In the genomic region with DNA sequence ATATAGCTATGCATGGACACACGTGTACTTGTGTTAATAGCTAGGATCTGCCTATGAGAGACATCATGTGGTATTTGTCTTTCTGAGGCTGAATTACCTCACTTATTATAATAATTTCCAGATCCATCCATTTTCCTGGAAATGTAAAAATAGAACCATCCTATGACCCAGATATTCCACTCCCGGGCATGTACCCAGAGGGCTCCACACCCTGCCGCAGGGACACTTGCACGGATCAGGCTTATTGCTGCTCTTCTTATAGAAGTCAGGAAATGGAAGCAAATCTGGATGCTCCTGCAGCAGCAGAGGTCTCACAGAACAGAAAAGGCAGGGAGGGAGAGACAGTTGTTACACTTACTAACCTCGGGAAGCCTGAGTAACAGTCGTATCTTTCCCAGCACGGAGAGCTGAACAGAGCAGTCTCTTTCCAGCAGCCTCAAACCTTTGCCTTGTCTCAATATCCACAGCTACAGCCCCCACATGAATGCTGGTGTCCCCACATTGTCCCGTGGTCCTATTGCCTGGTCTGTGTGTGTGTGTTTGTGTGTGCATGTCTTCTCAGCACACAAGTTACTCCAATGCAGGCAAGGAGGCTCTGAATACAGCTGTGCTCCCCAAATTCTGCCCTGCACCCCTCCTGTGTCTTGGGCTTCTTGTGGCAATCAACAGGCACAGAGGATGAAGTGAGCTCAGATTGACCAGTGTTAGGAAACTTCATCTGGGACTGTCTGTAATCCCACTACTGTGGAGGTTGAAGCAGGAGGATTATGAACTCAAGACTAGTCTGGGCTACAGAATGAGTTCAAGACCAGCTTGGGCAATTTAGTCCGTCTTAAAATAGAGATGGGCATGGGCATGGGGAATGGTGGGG, we compare ENCODE assay signal across 8 mouse cellular contexts. TPM values are rescaled to one million over a fixed set of nuclear protein-coding genes. Genes with fewer than 3 reads are reported as not detected.
DNase-seq lines count a peak whose midpoint lies in the region; ATAC-seq and TF ChIP-seq lines count a peak whose summit lies in the region.

No protein-coding gene starts in this region.

- H3K4me3 ChIP-seq in left cerebral cortex, adult 2 months, result no peak overlapping the region
- H3K4me3 ChIP-seq in forebrain, embryonic 11.5 days (ENCODE audit: low read depth, low read length), result no peak overlapping the region
- H3K4me3 ChIP-seq in hindbrain, embryonic 15.5 days, result no peak overlapping the region
- H3K4me3 ChIP-seq in neural tube, embryonic 15.5 days (replicated peaks), result no peak overlapping the region

- H3K27ac ChIP-seq in left cerebral cortex, adult 2 months, result peak overlapping the region; percentile 98
- no peak overlapping the region for H3K27ac ChIP-seq in forebrain, embryonic 11.5 days (ENCODE audit: low read depth, low read length)
- peak overlapping the region; percentile 89 for H3K27ac ChIP-seq in hindbrain, embryonic 15.5 days (replicated peaks)
- H3K27ac ChIP-seq in neural tube, embryonic 15.5 days (replicated peaks), result peak overlapping the region; percentile 86; the same call in 1 of the 2 replicates

- no peak for ATAC-seq in forebrain, embryonic 11.5 days (replicated peaks; ENCODE audit: low FRiP score)
- no peak for ATAC-seq in hindbrain, embryonic 15.5 days (ENCODE audit: low FRiP score, low read depth)
- ATAC-seq in neural tube, embryonic 15.5 days (ENCODE audit: low FRiP score), result no peak
- no peak for ATAC-seq in erythroblast, adult 5-6 weeks (replicated peaks; ENCODE audit: low FRiP score, poor library complexity, severe bottlenecking)

- no peaks in the 10 kb centered on the region for H3K27me3 ChIP-seq in forebrain, embryonic 11.5 days (ENCODE audit: control insufficient read depth, insufficient read depth, low read length)
- H3K27me3 ChIP-seq in hindbrain, embryonic 15.5 days, result no peaks in the 10 kb centered on the region
- H3K27me3 ChIP-seq in neural tube, embryonic 15.5 days (replicated peaks), result no peaks in the 10 kb centered on the region

- H3K9me3 ChIP-seq in forebrain, embryonic 11.5 days (ENCODE audit: control insufficient read depth, low read length), result no peaks in the 10 kb centered on the region
- H3K9me3 ChIP-seq in hindbrain, embryonic 15.5 days, result no peaks in the 10 kb centered on the region
- no peaks in the 10 kb centered on the region for H3K9me3 ChIP-seq in neural tube, embryonic 15.5 days (replicated peaks)

- H3K4me1 ChIP-seq in forebrain, embryonic 11.5 days (replicated peaks; ENCODE audit: control insufficient read depth, insufficient read depth, low read length), result peaks cover 8% of the 10 kb centered on the region
- H3K4me1 ChIP-seq in hindbrain, embryonic 15.5 days (replicated peaks), result peaks cover 34% of the 10 kb centered on the region
- peaks cover 29% of the 10 kb centered on the region for H3K4me1 ChIP-seq in neural tube, embryonic 15.5 days

- H3K4me2 ChIP-seq in forebrain, embryonic 11.5 days (ENCODE audit: low read depth, low read length, severe bottlenecking), result 0 out of 2 replicates have a peak overlapping the region, but pooled peaks have one; percentile 59
- H3K4me2 ChIP-seq in hindbrain, embryonic 15.5 days, result peak overlapping the region; percentile 63; the same call in 1 of the 2 replicates
- H3K4me2 ChIP-seq in neural tube, embryonic 15.5 days, result peak overlapping the region; percentile 64

- H3K36me3 ChIP-seq in forebrain, embryonic 11.5 days (ENCODE audit: control insufficient read depth, insufficient read depth, low read length), result no peaks in the 10 kb centered on the region
- no peaks in the 10 kb centered on the region for H3K36me3 ChIP-seq in hindbrain, embryonic 15.5 days
- no peaks in the 10 kb centered on the region for H3K36me3 ChIP-seq in neural tube, embryonic 15.5 days

- H3K9ac ChIP-seq in forebrain, embryonic 11.5 days (ENCODE audit: low read length), result no peak overlapping the region
- no peak overlapping the region for H3K9ac ChIP-seq in hindbrain, embryonic 15.5 days
- no peak overlapping the region for H3K9ac ChIP-seq in neural tube, embryonic 15.5 days (replicated peaks)

- intact Hi-C loops in left cerebral cortex, adult 2 months (cut with DNase I), result loop anchor here (2.0 to 5.0 kb wide), 4 partner anchors 213 to 384 kb away; no protein-coding TSS in a partner anchor
- intact Hi-C loops in left cerebral cortex, postnatal 10 days (cut with DNase I), result no loop called here
- intact Hi-C loops in left cerebral cortex, postnatal 4 days (cut with DNase I), result loop anchor here (10.0 kb wide), 1 partner anchor 291 kb away; no protein-coding TSS in a partner anchor

- DNase-seq in left cerebral cortex, adult 2 months (ENCODE audit: extremely low spot score in 1 of 2, low spot score in 2 of 2), result no peak
- DNase-seq in left cerebral cortex, postnatal 10 days (ENCODE audit: extremely low spot score in 1 of 2, low spot score in 2 of 2), result no peak
- DNase-seq in forebrain, embryonic 11.5 days (ENCODE audit: low spot score), result no peak
- DNase-seq in left cerebral cortex, adult 11 months (ENCODE audit: low spot score), result no peak
- DNase-seq in left cerebral cortex, postnatal 4 days, result no peak

- 57% methylated on average over 9 of the region's 9 CpGs for WGBS in forebrain, embryonic 11.5 days
- 52% methylated on average over 9 of the region's 9 CpGs for WGBS in hindbrain, embryonic 15.5 days
- WGBS in neural tube, embryonic 15.5 days, result 63% methylated on average over 9 of the region's 9 CpGs

- no peak for TF ChIP-seq CTCF in left cerebral cortex, adult 2 months (IDR thresholded peaks at IDR 0.05)

RNA-seq across cellular contexts. Expression of a gene that starts 33.0 kb away (rescaled TPM):
- under 1 TPM; 0.30 to 0.32 TPM for total RNA-seq in left cerebral cortex, adult 2 months (2021)
- total RNA-seq in left cerebral cortex, postnatal 10 days (2021), result under 1 TPM; 0.49 to 0.71 TPM
- not detected in 2 replicates for polyA plus RNA-seq in forebrain, embryonic 11.5 days (2014; fragmentation: Nextera tagmentation; extraction: Ambion mirVana)
- polyA plus RNA-seq in hindbrain, embryonic 15.5 days (2015; fragmentation: Nextera tagmentation; extraction: Ambion mirVana), result 0.07 TPM in 1 of 2 replicates, not detected in the other
- 0.19 TPM in 1 of 2 replicates, not detected in the other for polyA plus RNA-seq in neural tube, embryonic 15.5 days (2015; fragmentation: Nextera tagmentation; extraction: Ambion mirVana)
- total RNA-seq in erythroblast, adult 5-6 weeks (2015; ENCODE audit: low replicate concordance), result not detected in 2 replicates
- not detected in 2 replicates for total RNA-seq in erythroblast, adult 5-6 weeks (2017; ENCODE audit: low replicate concordance)
- not detected for total RNA-seq in left cerebral cortex, postnatal 4 days (2021)

RNA-seq across cellular contexts. Expression of a gene that starts 45.0 kb away (rescaled TPM):
- total RNA-seq in left cerebral cortex, adult 2 months (2021), result not detected
- total RNA-seq in left cerebral cortex, postnatal 10 days (2021), result under 1 TPM; 0.55 to 0.81 TPM
- not detected in 2 replicates for polyA plus RNA-seq in forebrain, embryonic 11.5 days (2014; fragmentation: Nextera tagmentation; extraction: Ambion mirVana)
- polyA plus RNA-seq in hindbrain, embryonic 15.5 days (2015; fragmentation: Nextera tagmentation; extraction: Ambion mirVana), result 0.04 and 0.09 TPM in 2 replicates
- 0.28 and 0.37 TPM in 2 replicates for polyA plus RNA-seq in neural tube, embryonic 15.5 days (2015; fragmentation: Nextera tagmentation; extraction: Ambion mirVana)
- total RNA-seq in erythroblast, adult 5-6 weeks (2015; ENCODE audit: low replicate concordance), result not detected in 2 replicates
- total RNA-seq in erythroblast, adult 5-6 weeks (2017; ENCODE audit: low replicate concordance), result 0.34 TPM in 1 of 2 replicates, not detected in the other
- under 1 TPM in 1 of 2 experiments, not detected in 1; 0.22 TPM for total RNA-seq in left cerebral cortex, postnatal 4 days (2021)

RNA-seq across cellular contexts. Expression of a gene that starts 59.1 kb away (rescaled TPM):
- total RNA-seq in left cerebral cortex, adult 2 months (2021), result 100 to 1,000 TPM; 248 to 258 TPM
- total RNA-seq in left cerebral cortex, postnatal 10 days (2021), result 100 to 1,000 TPM; 262 to 269 TPM
- polyA plus RNA-seq in forebrain, embryonic 11.5 days (2014; fragmentation: Nextera tagmentation; extraction: Ambion mirVana), result 68.2 and 77.6 TPM in 2 replicates
- 140 and 151 TPM in 2 replicates for polyA plus RNA-seq in hindbrain, embryonic 15.5 days (2015; fragmentation: Nextera tagmentation; extraction: Ambion mirVana)
- polyA plus RNA-seq in neural tube, embryonic 15.5 days (2015; fragmentation: Nextera tagmentation; extraction: Ambion mirVana), result 103 and 120 TPM in 2 replicates
- total RNA-seq in erythroblast, adult 5-6 weeks (2015; ENCODE audit: low replicate concordance), result not detected in 2 replicates
- not detected in 2 replicates for total RNA-seq in erythroblast, adult 5-6 weeks (2017; ENCODE audit: low replicate concordance)
- total RNA-seq in left cerebral cortex, postnatal 4 days (2021), result 100 to 1,000 TPM; 418 to 432 TPM

Comparison
In these comparisons a context has a peak if more than half of its experiments do, and no peak if none do; other contexts are left out.
1. RNA of a gene that starts 59.1 kb away (total RNA-seq): 418 to 432 TPM in left cerebral cortex, postnatal 4 days, 262 to 269 TPM in left cerebral cortex, postnatal 10 days and 248 to 258 TPM in left cerebral cortex, adult 2 months; not detected in erythroblast, adult 5-6 weeks; every median in the first group is over 100 times any median in the second.
2. Peak in every context shown above with its lines, with median percentiles within 50 percentile points of each other: H3K4me2 ChIP-seq.